Mouse (Mus musculus) stomach, embryonic 15.5 days (tissue): ENCODE results near the gene Cldn13. TPM values are rescaled to one million over a fixed set of nuclear protein-coding genes. Genes with fewer than 3 reads are reported as not detected.
"Not testable (repeated sequence)": the region's sequence is repeated elsewhere in the genome, so short reads cannot be mapped to it uniquely, and the experiment has no call there.

ENCODE experiments used
- ATAC-seq: fragments of 200-750 bp; cut with Nextera tagmentation; 2 replicates; pipeline ENCODE4 v1.8.0; 2017; ENCODE audit warnings: low read depth, moderate number of reproducible peaks, moderate TSS enrichment; ENCODE audit not compliant: insufficient read depth, low FRiP score
- H3K27ac ChIP-seq: fragments of 300-500 bp; sonication (generic); 2 replicates; pipeline ENCODE4 v1.5.1; 2015; ENCODE audit warnings: mild to moderate bottlenecking, inconsistent platforms
- H3K27me3 ChIP-seq: fragments of 300-500 bp; sonication (generic); replicated peaks from 2 replicates; pipeline ENCODE4 v1.6.1; 2015; ENCODE audit warnings: inconsistent platforms
- H3K36me3 ChIP-seq: fragments of 300-500 bp; sonication (generic); 2 replicates; pipeline ENCODE4 v1.6.1; 2015; ENCODE audit warnings: inconsistent platforms
- H3K4me1 ChIP-seq: fragments of 300-500 bp; sonication (generic); 2 replicates; pipeline ENCODE4 v1.6.1; 2015; ENCODE audit warnings: inconsistent platforms
- H3K4me2 ChIP-seq: fragments of 300-500 bp; sonication (generic); 2 replicates; pipeline ENCODE4 v1.6.1; 2015; ENCODE audit warnings: mild to moderate bottlenecking, inconsistent platforms
- H3K4me3 ChIP-seq: fragments of 300-500 bp; sonication (generic); replicated peaks from 2 replicates; pipeline ENCODE4 v1.5.1; 2015; ENCODE audit warnings: inconsistent platforms
- H3K9ac ChIP-seq: fragments of 300-500 bp; sonication (generic); 2 replicates; pipeline ENCODE4 v1.6.1; 2015; ENCODE audit warnings: inconsistent platforms
- H3K9me3 ChIP-seq: fragments of 300-500 bp; sonication (generic); 2 replicates; pipeline ENCODE4 v1.6.1; 2016; ENCODE audit warnings: inconsistent platforms
- WGBS: fragments of 180-500 bp; shearing (Covaris S2); methylation state at CpG from one replicate; pipeline ENCODE4 v1.1.7; 2015; 5-methylcytosine and 5-hydroxymethylcytosine counted together
- polyA plus RNA-seq: library from polyadenylated mRNA; unstranded; fragments of >200 nt; fragmentation: Nextera tagmentation; extraction: Ambion mirVana; gene quantifications from 2 replicates; pipeline ENCODE4 v1.2.1, GENCODE M21; 2015

Cldn13 gene
- polyA plus RNA-seq, 1 experiment from 2014 or later, result 22.3 TPM

- 0 out of 2 replicates have a peak, but pooled peaks have one; percentile 3 for ATAC-seq
- 0 out of 2 replicates have a peak, but pooled peaks cover 12% of the 10 kb centered on the region for H3K27me3 ChIP-seq
- H3K4me3 ChIP-seq, result peak overlapping the region; percentile 46
- no peaks in the 10 kb centered on the region for H3K9me3 ChIP-seq
- WGBS, result 24% methylated on average over 43 of the region's 43 CpGs
- no peaks in the 10 kb centered on the region for H3K36me3 ChIP-seq
- peak overlapping the region; percentile 43 for H3K4me2 ChIP-seq
- H3K27ac ChIP-seq, result peak overlapping the region; percentile 85
- peak overlapping the region; percentile 44 for H3K9ac ChIP-seq
- peaks cover 17% of the 10 kb centered on the region for H3K4me1 ChIP-seq
These were observed 30.9 kb upstream of the Cldn13 start for GRCm38 (mm10) chr5:134946063-134946856.

DNA sequence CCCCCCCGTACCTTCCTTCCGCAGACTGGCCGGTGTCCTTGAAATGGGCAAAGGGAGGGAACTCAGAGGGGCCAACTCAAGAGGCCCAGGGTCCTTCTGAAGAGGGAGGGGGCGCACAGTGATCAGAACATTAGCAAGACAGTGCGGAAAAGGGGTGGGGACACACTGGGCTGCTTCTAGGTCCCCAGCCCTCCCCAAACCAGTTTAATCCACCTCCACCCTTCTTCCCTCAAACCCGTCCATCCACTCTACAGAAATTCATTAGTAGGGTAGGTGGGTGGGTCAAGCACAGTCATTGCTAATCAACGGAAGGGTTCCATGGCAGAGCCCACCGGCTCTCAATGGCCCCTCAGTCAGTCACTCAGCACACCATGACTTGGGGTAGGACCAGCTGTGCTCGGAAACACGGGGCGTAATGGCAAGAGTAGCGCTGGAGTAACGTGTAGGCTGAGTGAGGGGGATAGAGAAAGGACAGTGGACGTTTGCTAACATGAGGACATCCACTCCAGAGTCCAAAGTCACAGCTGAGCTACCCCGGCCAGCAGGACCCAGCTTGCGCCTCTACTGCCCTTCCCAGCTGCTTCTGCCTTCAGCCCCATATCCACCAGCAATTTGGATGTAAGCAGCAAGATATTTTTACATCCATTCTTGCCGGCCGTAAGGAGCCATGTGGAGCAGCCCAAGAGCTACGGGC, 30.1 kb upstream of the Cldn13 start:
- peak overlapping the region; percentile 46 for H3K4me3 ChIP-seq
- peak overlapping the region; percentile 43 for H3K4me2 ChIP-seq
- 39% methylated on average over 18 of the region's 19 CpGs for WGBS
- H3K4me1 ChIP-seq, result peaks cover 12% of the 10 kb centered on the region
- no peaks in the 10 kb centered on the region for H3K36me3 ChIP-seq
- ATAC-seq, result no peak
- no peaks in the 10 kb centered on the region for H3K9me3 ChIP-seq
- H3K27ac ChIP-seq, result peak overlapping the region; percentile 85
- 0 out of 2 replicates have a peak, but pooled peaks cover 12% of the 10 kb centered on the region for H3K27me3 ChIP-seq
- peak overlapping the region; percentile 44; the same call in 1 of the 2 replicates for H3K9ac ChIP-seq

DNA sequence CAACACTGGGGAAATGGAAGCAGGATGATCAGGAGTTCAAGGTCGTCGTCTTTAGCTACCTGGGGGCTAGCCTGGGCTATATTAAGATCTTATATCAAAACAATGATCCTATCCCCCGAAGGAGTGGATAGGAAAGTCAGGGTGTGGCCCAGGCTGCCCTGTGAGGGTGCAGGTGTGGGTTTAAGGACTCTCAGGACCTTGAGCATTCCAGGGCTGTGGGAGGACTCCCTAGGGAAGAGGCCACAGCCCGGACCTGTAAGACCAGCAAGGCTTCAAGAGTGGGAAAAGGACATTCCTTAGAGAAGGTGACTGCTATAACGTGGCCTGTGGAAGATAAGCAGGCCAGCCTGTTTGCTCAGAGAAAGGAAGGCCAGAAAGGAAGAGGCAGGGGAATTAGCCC, 28.9 kb upstream of the Cldn13 start:
- WGBS, result 61% methylated on average over 5 of the region's 5 CpGs
- peak overlapping the region; percentile 43 for H3K4me2 ChIP-seq
- peak overlapping the region; percentile 31; the same call in 1 of the 2 replicates for H3K27ac ChIP-seq
- H3K36me3 ChIP-seq, result no peaks in the 10 kb centered on the region
- no peaks in the 10 kb centered on the region for H3K9me3 ChIP-seq
- ATAC-seq, result no peak
- no peak overlapping the region for H3K9ac ChIP-seq
- H3K4me1 ChIP-seq, result peaks cover 12% of the 10 kb centered on the region
- 0 out of 2 replicates have a peak, but pooled peaks cover 12% of the 10 kb centered on the region for H3K27me3 ChIP-seq
- no peak overlapping the region; the same call in 1 of the 2 replicates for H3K4me3 ChIP-seq

GRCm38 (mm10) chr5:134942740-134943139, 27.4 kb upstream of the Cldn13 start:
- 0 out of 2 replicates have a peak, but pooled peaks cover 12% of the 10 kb centered on the region for H3K27me3 ChIP-seq
- no peaks in the 10 kb centered on the region for H3K36me3 ChIP-seq
- ATAC-seq, result no peak
- no peak overlapping the region for H3K27ac ChIP-seq
- no peak overlapping the region for H3K9ac ChIP-seq
- no peak overlapping the region for H3K4me3 ChIP-seq
- 72% methylated on average over 2 of the region's 2 CpGs for WGBS
- peaks cover 12% of the 10 kb centered on the region for H3K4me1 ChIP-seq
- no peaks in the 10 kb centered on the region for H3K9me3 ChIP-seq
- no peak overlapping the region for H3K4me2 ChIP-seq

DNA sequence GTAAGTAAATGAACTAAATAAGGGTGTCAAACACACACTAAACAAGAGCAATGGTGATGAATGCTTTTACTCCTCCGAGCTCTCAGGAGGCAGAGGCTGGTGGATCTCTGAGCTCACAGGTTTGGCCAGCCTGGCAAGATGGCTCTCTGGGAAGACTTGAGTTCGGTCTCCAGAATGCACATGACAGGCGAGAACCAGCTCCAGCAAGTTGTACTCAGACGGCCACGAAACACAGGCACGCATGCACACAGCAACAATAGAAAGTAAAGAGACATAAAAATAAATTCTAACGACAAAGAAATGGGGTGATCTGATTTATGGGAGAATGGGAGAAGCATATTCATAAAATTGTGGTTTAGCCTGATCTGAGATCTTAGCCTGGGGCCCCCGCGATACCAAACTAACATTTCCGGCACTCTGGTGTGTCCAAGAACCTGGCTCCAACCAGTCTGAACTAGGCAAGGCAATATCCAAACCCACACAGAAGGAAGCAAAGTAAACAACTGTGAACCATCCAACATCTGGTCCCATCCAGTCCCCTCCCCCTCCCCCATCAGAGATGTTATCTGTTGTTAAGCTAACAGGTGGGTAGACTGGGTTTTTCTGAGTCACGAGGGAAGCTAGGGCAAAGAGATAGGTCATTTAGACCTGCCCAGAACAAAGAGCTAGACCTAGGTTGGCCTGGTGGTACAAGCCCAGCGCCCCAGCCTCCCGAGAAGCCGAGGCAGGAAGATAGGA, 26.3 kb upstream of the Cldn13 start:
- Histone ChIP-seq H3K4me2 (no peak overlapping the region), H3K4me3 (no peak overlapping the region), H3K9ac (no peak overlapping the region), H3K4me1 (peaks cover 4% of the 10 kb centered on the region; the same call in 1 of the 2 replicates), H3K9me3 (no peaks in the 10 kb centered on the region), H3K36me3 (no peaks in the 10 kb centered on the region), H3K27ac (peak overlapping the region; percentile 40; the same call in 1 of the 2 replicates), H3K27me3 (0 out of 2 replicates have a peak, but pooled peaks cover 9% of the 10 kb centered on the region)
- whole genome bisulfite sequencing, result 59% methylated on average over 14 of the region's 14 CpGs
- no peak for ATAC-seq

DNA sequence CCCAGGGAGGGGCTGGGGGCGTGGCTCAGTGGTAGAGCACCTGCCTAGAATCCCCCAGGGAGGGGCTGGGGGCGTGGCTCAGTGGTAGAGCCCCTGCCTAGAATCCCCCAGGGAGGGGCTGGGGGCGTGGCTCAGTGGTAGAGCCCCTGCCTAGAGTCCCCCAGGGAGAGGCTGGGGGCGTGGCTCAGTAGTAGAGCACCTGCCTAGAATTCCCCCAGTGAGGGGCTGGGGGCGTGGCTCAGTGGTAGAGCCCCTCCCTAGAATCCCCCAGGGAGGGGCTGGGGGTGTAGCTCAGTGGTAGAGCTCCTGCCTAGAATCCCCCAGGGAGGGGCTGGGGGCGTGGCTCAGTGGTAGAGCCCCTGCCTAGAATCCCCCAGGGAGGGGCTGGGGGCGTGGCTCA, 24.2 kb upstream of the Cldn13 start:
- ATAC-seq, H3K27ac ChIP-seq, H3K36me3 ChIP-seq, H3K4me1 ChIP-seq, H3K4me2 ChIP-seq, H3K9me3 ChIP-seq, H3K27me3 ChIP-seq, H3K4me3 ChIP-seq, H3K9ac ChIP-seq: not testable (repeated sequence)
- 78% methylated on average over 4 of the region's 7 CpGs for WGBS

DNA sequence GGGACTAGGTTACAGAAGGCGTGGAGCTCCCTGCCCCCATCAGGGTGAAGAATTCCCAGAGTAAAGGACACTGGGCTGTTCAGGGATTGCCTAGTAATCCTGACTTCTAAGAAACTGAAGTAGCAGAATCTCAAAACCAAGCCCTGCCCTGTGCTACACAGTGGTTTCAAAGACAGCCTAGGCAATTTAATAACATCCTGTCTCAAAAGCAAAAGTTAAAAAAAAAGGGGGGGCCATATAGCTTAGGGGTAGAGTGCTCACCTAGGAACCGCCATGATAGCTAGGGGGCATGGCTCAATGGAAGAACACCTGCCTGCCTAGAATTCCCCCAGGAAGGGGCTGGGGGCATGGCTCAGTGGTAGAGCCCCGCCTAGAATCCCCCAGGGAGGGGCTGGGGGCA, 23.7 kb upstream of the Cldn13 start:
- H3K4me2 ChIP-seq, result no peak overlapping the region
- no peak overlapping the region for H3K9ac ChIP-seq
- WGBS, result 81% methylated on average over 3 of the region's 3 CpGs
- no peak overlapping the region for H3K4me3 ChIP-seq
- H3K4me1 ChIP-seq, result peaks cover 4% of the 10 kb centered on the region; the same call in 1 of the 2 replicates
- no peaks in the 10 kb centered on the region for H3K27me3 ChIP-seq
- no peak for ATAC-seq
- H3K27ac ChIP-seq, result no peak overlapping the region
- no peaks in the 10 kb centered on the region for H3K36me3 ChIP-seq
- no peaks in the 10 kb centered on the region for H3K9me3 ChIP-seq

DNA sequence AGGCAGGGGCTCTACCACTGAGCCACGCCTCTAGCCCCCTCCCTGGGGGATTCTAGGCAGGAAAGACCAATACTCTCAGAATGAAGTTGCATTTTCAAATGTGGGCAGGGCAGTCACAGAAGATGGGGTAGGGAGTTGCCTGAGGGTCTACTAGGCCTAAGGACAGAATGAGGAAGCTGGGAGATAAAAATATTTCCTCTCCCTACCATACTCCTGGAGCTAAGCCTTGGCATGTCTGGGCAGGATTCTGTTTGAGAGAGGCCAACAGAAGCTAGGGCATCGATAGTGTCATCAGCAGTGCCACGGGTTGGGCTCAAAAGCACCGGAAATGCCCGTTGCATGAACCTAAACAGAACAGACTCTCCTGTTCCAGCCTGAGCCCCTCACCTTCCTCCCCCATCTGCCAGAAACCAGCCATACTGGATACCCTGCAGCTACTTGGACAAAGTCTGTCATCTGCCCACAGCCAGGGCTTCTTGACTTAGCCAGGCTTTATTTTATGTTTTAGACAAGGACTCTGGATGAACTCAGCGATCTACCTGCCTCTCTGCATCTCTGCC, 21.4 kb upstream of the Cldn13 start:
- Histone ChIP-seq H3K9me3 (no peaks in the 10 kb centered on the region), H3K4me2 (no peak overlapping the region), H3K4me3 (no peak overlapping the region), H3K9ac (no peak overlapping the region), H3K36me3 (no peaks in the 10 kb centered on the region), H3K27me3 (no peaks in the 10 kb centered on the region), H3K27ac (peak overlapping the region; percentile 16; the same call in 1 of the 2 replicates), H3K4me1 (peaks cover 6% of the 10 kb centered on the region; the same call in 1 of the 2 replicates)
- WGBS, result 83% methylated on average over 6 of the region's 6 CpGs
- ATAC-seq, result no peak

- 90% methylated on average over 6 of the region's 6 CpGs for WGBS
- Histone ChIP-seq H3K9me3 (no peaks in the 10 kb centered on the region), H3K4me1 (peaks cover 6% of the 10 kb centered on the region; the same call in 1 of the 2 replicates), H3K27ac (peak overlapping the region; percentile 16; the same call in 1 of the 2 replicates), H3K27me3 (no peaks in the 10 kb centered on the region), H3K4me2 (no peak overlapping the region), H3K9ac (no peak overlapping the region), H3K36me3 (no peaks in the 10 kb centered on the region), H3K4me3 (no peak overlapping the region)
- ATAC-seq, result no peak
These were observed 20.7 kb upstream of the Cldn13 start for GRCm38 (mm10) chr5:134936051-134936450.

GRCm38 (mm10) chr5:134934666-134935065, 19.3 kb upstream of the Cldn13 start:
- no peak overlapping the region for H3K4me3 ChIP-seq
- no peak overlapping the region for H3K27ac ChIP-seq
- H3K36me3 ChIP-seq, result no peaks in the 10 kb centered on the region
- no peaks in the 10 kb centered on the region for H3K9me3 ChIP-seq
- no peak overlapping the region for H3K4me2 ChIP-seq
- peaks cover 6% of the 10 kb centered on the region; the same call in 1 of the 2 replicates for H3K4me1 ChIP-seq
- WGBS, result 88% methylated on average over 3 of the region's 3 CpGs
- ATAC-seq, result no peak
- no peaks in the 10 kb centered on the region for H3K27me3 ChIP-seq
- H3K9ac ChIP-seq, result no peak overlapping the region

GRCm38 (mm10) chr5:134933686-134934085, 18.4 kb upstream of the Cldn13 start:
- H3K9ac ChIP-seq, H3K4me1 ChIP-seq, H3K4me3 ChIP-seq, H3K4me2 ChIP-seq, ATAC-seq, H3K27ac ChIP-seq, H3K36me3 ChIP-seq, H3K9me3 ChIP-seq, H3K27me3 ChIP-seq: not testable (repeated sequence)
- WGBS, result 91% methylated on average over 5 of the region's 5 CpGs
